Mouse (Mus musculus): ENCODE data around the gene Imp4. TPM values are rescaled to one million over a fixed set of nuclear protein-coding genes. Genes with fewer than 3 reads are reported as not detected.

The Imp4 gene
- polyA plus RNA-seq, 1 experiment from 2014 or later = 47.5 TPM

DNA sequence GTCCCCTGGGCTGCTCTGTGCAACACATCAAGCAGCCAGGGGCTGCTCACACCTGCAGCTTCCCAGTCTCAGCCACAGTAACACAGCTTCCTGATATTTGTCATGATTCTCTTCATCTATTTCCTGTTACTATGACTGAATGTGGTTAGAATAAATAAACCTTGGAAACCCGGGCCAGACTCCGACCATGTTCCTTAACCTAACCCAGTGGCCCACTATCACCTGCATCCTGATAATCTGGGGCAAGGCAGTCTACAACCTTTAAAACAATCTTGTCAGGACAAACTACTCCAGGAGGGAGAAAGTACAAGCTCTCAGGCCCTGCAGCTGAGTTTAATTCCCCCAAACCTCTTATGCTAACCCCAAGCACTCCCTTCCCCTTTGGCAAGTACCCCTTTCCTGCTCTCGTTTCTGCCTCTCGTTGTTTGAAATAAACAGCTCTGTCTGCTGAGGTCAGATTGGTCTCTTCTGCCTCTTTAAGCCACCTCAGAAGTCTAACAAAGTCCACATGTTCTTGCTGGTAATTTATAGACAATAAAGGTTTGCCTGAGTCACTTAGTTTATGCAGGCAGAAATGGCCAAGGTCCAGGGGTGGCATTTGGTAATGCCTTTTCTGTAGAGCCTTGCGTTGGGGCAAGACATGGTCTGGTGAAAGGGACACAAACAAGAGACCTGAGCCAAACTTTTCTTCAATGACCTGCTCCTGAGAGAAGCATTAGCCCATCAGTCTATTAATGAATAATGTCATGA, 42.4 kb downstream of the Imp4 start:
- H3K4me1 ChIP-seq (replicated peaks; ENCODE audit: control insufficient read depth, insufficient read depth, low read length) = 0 out of 2 replicates have a peak, but pooled peaks cover 2% of the 10 kb centered on the region
- peak; percentile 86 for ATAC-seq
- H3K27me3 ChIP-seq (replicated peaks; ENCODE audit: control insufficient read depth, insufficient read depth, low read length) = no peaks in the 10 kb centered on the region
- TF ChIP-seq CTCF (IDR thresholded peaks at IDR 0.05; ENCODE audit: low read depth) = no peak
- H3K9me3 ChIP-seq (ENCODE audit: control insufficient read depth) = no peaks in the 10 kb centered on the region
- WGBS = 17% methylated on average over 5 of the region's 5 CpGs
- H3K9ac ChIP-seq (ENCODE audit: low read depth, low read length) = no peak overlapping the region
- no peaks in the 10 kb centered on the region for H3K36me3 ChIP-seq (ENCODE audit: control insufficient read depth, insufficient read depth)
- H3K4me2 ChIP-seq (replicated peaks; ENCODE audit: low read depth) = 0 out of 2 replicates have a peak overlapping the region, but pooled peaks have one; percentile 4
- H3K27ac ChIP-seq (ENCODE audit: low read depth, low read length) = peak overlapping the region; percentile 51
- no peak overlapping the region for H3K4me3 ChIP-seq (ENCODE audit: low read depth, low read length)

DNA sequence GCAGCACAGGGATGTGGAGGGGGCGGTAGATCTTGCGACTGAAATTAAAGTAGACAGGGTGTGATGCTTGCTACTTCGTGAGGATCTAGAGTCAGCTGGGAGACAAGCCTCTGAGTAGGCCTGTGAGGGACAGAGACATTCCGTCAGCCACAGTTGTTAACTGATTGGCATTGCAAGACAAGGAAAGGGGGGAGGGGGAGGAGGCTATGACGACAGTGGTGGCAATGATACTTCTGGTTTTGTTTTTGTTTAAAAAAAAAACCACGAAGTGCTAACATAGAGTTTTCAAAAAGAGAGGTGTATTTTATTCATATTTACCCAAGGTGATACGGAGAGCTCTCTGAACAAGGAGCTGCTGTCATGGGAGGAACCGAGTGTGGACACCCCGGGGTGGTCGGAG, 44.8 kb downstream of the Imp4 start:
- Histone ChIP-seq H3K27me3 (replicated peaks; ENCODE audit: control insufficient read depth, insufficient read depth, low read length) (no peaks in the 10 kb centered on the region), H3K27ac (ENCODE audit: low read depth, low read length) (no peak overlapping the region), H3K4me1 (replicated peaks; ENCODE audit: control insufficient read depth, insufficient read depth, low read length) (0 out of 2 replicates have a peak, but pooled peaks cover 2% of the 10 kb centered on the region), H3K9me3 (ENCODE audit: control insufficient read depth) (no peaks in the 10 kb centered on the region), H3K4me2 (replicated peaks; ENCODE audit: low read depth) (no peak overlapping the region), H3K9ac (ENCODE audit: low read depth, low read length) (no peak overlapping the region), H3K4me3 (ENCODE audit: low read depth, low read length) (no peak overlapping the region), H3K36me3 (ENCODE audit: control insufficient read depth, insufficient read depth) (no peaks in the 10 kb centered on the region)
- no peak for ATAC-seq
- no peak for TF ChIP-seq CTCF (IDR thresholded peaks at IDR 0.05; ENCODE audit: low read depth)
- WGBS = 82% methylated on average over 10 of the region's 10 CpGs

DNA sequence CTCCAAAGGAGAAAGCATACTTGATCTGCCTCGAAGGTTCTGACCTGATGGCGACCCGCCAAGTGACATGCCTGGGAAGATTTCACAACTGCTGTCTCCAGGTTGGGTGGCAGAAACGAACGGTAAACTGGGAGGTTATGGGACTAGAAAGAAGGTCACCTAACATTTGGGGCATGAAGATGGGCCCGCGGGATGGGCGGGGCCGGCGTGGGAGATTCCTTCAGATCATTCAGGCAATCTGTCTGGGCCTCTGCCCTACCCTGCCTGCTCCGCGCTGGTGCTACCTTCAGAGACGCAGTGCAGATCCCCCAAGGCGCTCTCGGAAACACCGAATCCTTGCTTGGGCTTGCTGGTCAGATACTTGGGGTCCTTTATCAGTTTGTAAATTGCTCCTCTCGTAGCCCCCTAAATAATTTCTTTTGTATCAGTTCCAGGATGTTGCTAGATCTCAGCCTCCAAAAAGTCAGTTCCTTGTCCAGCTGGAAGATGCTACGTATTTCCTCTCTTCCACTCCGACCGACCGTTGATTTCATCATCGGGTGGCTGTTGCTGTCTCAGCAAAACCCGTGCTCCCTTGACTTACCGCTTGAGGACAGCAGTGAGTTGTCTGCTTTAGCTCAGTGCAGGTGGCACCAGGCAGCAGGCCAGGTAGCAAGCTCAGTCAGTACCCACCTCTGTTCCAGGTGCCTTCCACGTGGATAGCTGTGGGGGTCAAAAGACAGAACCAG, 46.0 kb downstream of the Imp4 start:
- ATAC-seq = 0 out of 2 replicates have a peak, but pooled peaks have one; percentile 52
- Histone ChIP-seq H3K4me3 (ENCODE audit: low read depth, low read length) (peak overlapping the region; percentile 19), H3K27me3 (replicated peaks; ENCODE audit: control insufficient read depth, insufficient read depth, low read length) (no peaks in the 10 kb centered on the region), H3K9ac (ENCODE audit: low read depth, low read length) (0 out of 2 replicates have a peak overlapping the region, but pooled peaks have one; percentile 11), H3K9me3 (ENCODE audit: control insufficient read depth) (no peaks in the 10 kb centered on the region), H3K4me1 (replicated peaks; ENCODE audit: control insufficient read depth, insufficient read depth, low read length) (0 out of 2 replicates have a peak, but pooled peaks cover 2% of the 10 kb centered on the region), H3K4me2 (replicated peaks; ENCODE audit: low read depth) (peak overlapping the region; percentile 58), H3K27ac (ENCODE audit: low read depth, low read length) (0 out of 2 replicates have a peak overlapping the region, but pooled peaks have one; percentile 35), H3K36me3 (ENCODE audit: control insufficient read depth, insufficient read depth) (no peaks in the 10 kb centered on the region)
- TF ChIP-seq CTCF (IDR thresholded peaks at IDR 0.05; ENCODE audit: low read depth) = peak; percentile 92
- WGBS = 8% methylated on average over 25 of the region's 25 CpGs

DNA sequence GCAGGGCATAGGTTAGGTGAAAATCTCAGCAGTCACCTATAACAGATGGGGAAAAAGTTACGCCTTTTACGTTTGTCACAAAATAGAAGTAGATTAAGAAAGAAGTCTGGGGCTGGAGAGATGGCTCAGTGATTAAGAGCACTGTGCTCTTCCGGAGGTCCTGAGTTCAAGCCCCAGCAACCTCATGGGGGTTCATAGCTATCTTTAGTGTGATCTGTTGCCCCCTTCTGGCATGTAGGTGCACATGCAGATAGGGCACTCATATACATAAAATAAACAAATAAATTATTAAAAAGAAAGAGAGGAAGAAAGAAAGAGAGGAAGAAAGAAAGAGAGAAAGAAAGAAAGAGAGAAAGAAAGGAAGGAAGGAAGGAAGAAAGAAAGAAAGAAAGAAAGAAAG, 47.7 kb downstream of the Imp4 start:
- no peak for ATAC-seq
- no peak overlapping the region for H3K4me3 ChIP-seq (ENCODE audit: low read depth, low read length)
- no peaks in the 10 kb centered on the region for H3K9me3 ChIP-seq (ENCODE audit: control insufficient read depth)
- no peaks in the 10 kb centered on the region for H3K4me1 ChIP-seq (replicated peaks; ENCODE audit: control insufficient read depth, insufficient read depth, low read length)
- no peak overlapping the region for H3K4me2 ChIP-seq (replicated peaks; ENCODE audit: low read depth)
- no peaks in the 10 kb centered on the region for H3K36me3 ChIP-seq (ENCODE audit: control insufficient read depth, insufficient read depth)
- no peak for TF ChIP-seq CTCF (IDR thresholded peaks at IDR 0.05; ENCODE audit: low read depth)
- WGBS = 92% methylated on average over 3 of the region's 3 CpGs
- H3K27me3 ChIP-seq (replicated peaks; ENCODE audit: control insufficient read depth, insufficient read depth, low read length) = no peaks in the 10 kb centered on the region
- H3K9ac ChIP-seq (ENCODE audit: low read depth, low read length) = no peak overlapping the region
- H3K27ac ChIP-seq (ENCODE audit: low read depth, low read length) = no peak overlapping the region

DNA sequence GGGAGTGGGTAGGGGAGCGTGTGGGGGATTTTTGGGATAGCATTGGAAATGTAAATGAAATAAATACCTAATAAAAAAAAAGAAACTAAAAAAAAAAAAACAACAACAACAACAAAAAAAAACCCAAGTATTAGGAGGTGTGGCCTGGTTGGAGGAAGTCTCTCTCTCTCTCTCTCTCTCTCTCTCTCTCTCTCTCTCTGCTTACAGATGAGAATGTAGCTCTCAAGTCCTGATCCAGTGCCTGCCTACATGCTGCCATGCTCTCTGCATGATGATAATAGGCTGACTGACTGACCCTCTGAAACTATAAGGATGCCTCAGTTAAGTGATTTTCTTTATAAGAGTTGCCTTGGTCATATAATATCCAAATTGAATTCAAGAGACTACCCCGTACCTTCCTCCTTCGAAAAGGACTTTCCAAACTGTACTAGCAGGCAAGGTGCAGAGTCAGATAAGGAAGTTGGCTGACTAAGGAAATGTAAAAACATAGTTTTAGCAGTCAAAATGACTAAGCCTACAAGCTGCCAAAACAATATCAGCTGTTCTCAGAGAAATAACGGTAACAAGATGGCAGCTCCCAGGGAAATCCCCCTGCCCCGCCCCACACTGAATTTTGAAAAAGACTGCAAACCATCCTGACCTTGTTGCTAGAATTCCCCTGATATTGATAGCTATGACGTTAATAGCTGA, 50.3 kb downstream of the Imp4 start:
- no peak overlapping the region for H3K9ac ChIP-seq (ENCODE audit: low read depth, low read length)
- no peak for ATAC-seq
- TF ChIP-seq CTCF (IDR thresholded peaks at IDR 0.05; ENCODE audit: low read depth) = no peak

DNA sequence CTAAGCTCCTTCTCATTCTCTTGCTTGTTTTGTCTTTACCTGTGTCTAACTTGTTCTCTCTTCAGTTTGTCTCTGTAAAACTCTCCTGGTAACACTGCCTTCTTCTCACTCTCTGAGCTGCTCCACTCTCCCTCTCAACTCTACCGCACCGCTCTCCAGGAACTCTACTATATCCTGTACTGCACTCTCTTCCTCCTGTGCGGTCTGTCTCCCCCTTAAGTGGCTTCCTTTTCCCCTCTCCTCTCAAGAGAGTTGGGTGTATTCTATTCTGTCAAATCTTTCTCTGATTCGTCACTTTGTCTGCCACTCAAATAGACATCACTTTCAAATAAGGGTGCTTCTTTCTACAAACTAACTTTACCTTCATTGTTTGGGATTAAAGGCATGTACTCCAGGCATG, 51.8 kb downstream of the Imp4 start:
- no peak for TF ChIP-seq CTCF (IDR thresholded peaks at IDR 0.05; ENCODE audit: low read depth)
- 88% methylated on average over 4 of the region's 4 CpGs for WGBS
- Histone ChIP-seq H3K27me3 (replicated peaks; ENCODE audit: control insufficient read depth, insufficient read depth, low read length) (no peaks in the 10 kb centered on the region), H3K36me3 (ENCODE audit: control insufficient read depth, insufficient read depth) (no peaks in the 10 kb centered on the region), H3K27ac (ENCODE audit: low read depth, low read length) (no peak overlapping the region), H3K4me2 (replicated peaks; ENCODE audit: low read depth) (no peak overlapping the region), H3K4me3 (ENCODE audit: low read depth, low read length) (no peak overlapping the region), H3K9ac (ENCODE audit: low read depth, low read length) (no peak overlapping the region), H3K9me3 (ENCODE audit: control insufficient read depth) (no peaks in the 10 kb centered on the region), H3K4me1 (replicated peaks; ENCODE audit: control insufficient read depth, insufficient read depth, low read length) (no peaks in the 10 kb centered on the region)
- ATAC-seq = no peak

More for the DNA sequence above, 50.3 kb downstream of the Imp4 start:
- 88% methylated on average over 6 of the region's 6 CpGs for WGBS
- Histone ChIP-seq H3K27me3 (replicated peaks; ENCODE audit: control insufficient read depth, insufficient read depth, low read length) (no peaks in the 10 kb centered on the region), H3K9me3 (ENCODE audit: control insufficient read depth) (no peaks in the 10 kb centered on the region), H3K4me2 (replicated peaks; ENCODE audit: low read depth) (no peak overlapping the region), H3K36me3 (ENCODE audit: control insufficient read depth, insufficient read depth) (no peaks in the 10 kb centered on the region), H3K4me1 (replicated peaks; ENCODE audit: control insufficient read depth, insufficient read depth, low read length) (no peaks in the 10 kb centered on the region), H3K27ac (ENCODE audit: low read depth, low read length) (no peak overlapping the region), H3K4me3 (ENCODE audit: low read depth, low read length) (no peak overlapping the region)

Small RNA genes lying within 50 kb of the gene (microRNA-seq; reads per million reads assigned to microRNA genes)
- gene Mir5103 = 3.5 reads per million, percentile 6 among the genes with 10 or more reads in this experiment

Other genes with a start within 250 kb of the Imp4 start
- gene Ccdc115, start 179 bp upstream of the Imp4 start, polyA plus RNA-seq (2015; fragmentation: Nextera tagmentation; extraction: Ambion mirVana) = 34.8 and 35.3 TPM in 2 replicates
- 35.3 and 40.4 TPM in 2 replicates for gene Ptpn18, start 19.9 kb downstream of the Imp4 start, polyA plus RNA-seq (2015; fragmentation: Nextera tagmentation; extraction: Ambion mirVana)
- not detected in 2 replicates for gene Prss39, start 58.6 kb downstream of the Imp4 start, polyA plus RNA-seq (2015; fragmentation: Nextera tagmentation; extraction: Ambion mirVana)
- not detected in 2 replicates for gene Cfc1, start 95.8 kb downstream of the Imp4 start, polyA plus RNA-seq (2015; fragmentation: Nextera tagmentation; extraction: Ambion mirVana)
- not detected in 2 replicates for gene Prss40, start 121.1 kb downstream of the Imp4 start, polyA plus RNA-seq (2015; fragmentation: Nextera tagmentation; extraction: Ambion mirVana)
- gene Amer3, start 139.8 kb downstream of the Imp4 start, polyA plus RNA-seq (2015; fragmentation: Nextera tagmentation; extraction: Ambion mirVana) = 0.18 and 0.31 TPM in 2 replicates